Mouse (Mus musculus): Measurements from ENCODE around the gene Zbtb32.

GRCm38 (mm10) chr7:30604944-30605343 is 6.2 kb upstream of the Zbtb32 start:
- TF ChIP-seq CTCF (IDR thresholded peaks at IDR 0.05; ENCODE audit: low read depth, low read length) (no peak), POLR2A (IDR thresholded peaks at IDR 0.05; ENCODE audit: borderline replicate concordance, low read depth, low read length) (no peak)

Data from bone marrow macrophage, adult 2 months (primary cell).